Mouse (Mus musculus): ENCODE measurements at regions not wholly inside any gene's neighbourhood (a gene's known extent, or its start where the extent isn't known, plus 50 kb on each side); places are given as distances from the start of the nearest gene placed in this dataset.

DNA sequence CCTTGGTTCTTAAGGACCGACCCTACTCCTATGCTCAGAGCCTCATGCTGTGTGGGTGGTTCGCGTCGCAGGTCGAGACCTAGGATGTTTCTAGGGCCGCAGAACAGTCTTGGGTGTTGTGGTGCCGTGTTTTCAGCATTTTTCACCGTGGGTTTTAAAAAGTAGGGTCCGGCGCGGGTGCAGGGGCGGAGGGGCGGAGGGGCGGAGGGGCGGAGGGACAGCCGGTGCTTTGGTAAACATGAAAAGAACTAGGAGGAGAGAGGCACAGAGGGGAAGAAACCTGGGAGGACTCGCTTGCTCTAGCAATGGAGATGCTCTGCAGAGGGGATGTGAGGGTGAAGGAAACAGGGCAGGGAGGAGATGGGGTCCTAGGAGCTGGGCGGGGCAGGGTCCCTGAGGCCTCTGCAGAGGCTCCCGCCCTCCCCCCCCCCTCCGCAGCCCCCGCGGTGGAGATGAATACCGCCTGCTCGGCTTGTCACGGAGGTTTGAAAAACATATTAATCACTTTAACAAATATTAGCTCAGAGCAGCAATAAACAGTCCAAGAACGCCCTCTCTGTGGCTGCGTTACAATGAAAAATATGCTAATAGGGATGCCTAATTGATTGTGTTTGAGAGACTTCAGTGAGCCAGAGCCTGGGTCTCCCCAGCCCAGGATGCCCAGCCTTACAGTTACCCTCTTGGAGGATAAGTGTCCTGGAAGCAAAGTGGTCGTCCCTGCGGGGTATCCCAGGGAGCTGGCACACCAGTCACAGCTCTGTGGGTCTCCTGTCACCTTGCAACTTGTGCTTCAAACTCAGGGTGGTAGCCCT, 94.0 kb upstream of the Gm26897 start:
- TF ChIP-seq CTCF (IDR thresholded peaks at IDR 0.05; ENCODE audit: low read depth) (no peak), EP300 (IDR thresholded peaks at IDR 0.05; ENCODE audit: low read depth) (no peak)
